8 mouse cellular contexts compared by ENCODE assay signal in the genomic region with DNA sequence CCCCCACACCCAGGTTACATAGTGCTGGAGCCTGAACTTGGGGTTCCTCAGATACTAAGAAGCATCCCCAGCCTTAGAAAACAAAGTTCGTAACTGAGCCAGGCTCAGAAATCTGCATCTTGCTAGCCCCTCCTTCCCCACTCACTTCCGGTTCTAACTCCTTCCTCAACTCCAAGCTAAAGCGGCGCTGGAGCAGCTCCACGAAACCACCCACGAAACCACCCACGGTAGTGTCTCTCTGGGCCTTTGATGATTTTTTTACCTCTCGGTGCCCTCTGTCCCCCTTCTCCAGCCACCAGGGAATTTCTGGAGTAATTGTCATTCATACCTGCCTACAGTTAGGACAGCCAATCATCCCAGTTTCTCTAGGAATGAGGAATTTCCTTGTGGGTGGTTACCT. TPM values are rescaled to one million over a fixed set of nuclear protein-coding genes. Genes with fewer than 3 reads are reported as not detected.
DNase-seq lines count a peak whose midpoint lies in the region; ATAC-seq and TF ChIP-seq lines count a peak whose summit lies in the region.

A gene (plus strand): TSS at position 253 of the 400 bp plus-strand sequence.

- peaks cover 9% of the 10 kb centered on the region; the same call in 1 of the 2 replicates for H3K9me3 ChIP-seq in E14TG2a.4 (ENCODE audit: low read length)
- peaks cover 3% of the 10 kb centered on the region; the same call in 1 of the 2 replicates for H3K9me3 ChIP-seq in forebrain, embryonic 16.5 days (ENCODE audit: control insufficient read depth, low read length)
- H3K9me3 ChIP-seq in hindbrain, embryonic 12.5 days (replicated peaks) = 0 out of 2 replicates have a peak, but pooled peaks cover 3% of the 10 kb centered on the region
- H3K9me3 ChIP-seq in liver, embryonic 15.5 days (replicated peaks) = no peaks in the 10 kb centered on the region

- ATAC-seq in forebrain, embryonic 16.5 days = no peak
- no peak for ATAC-seq in hindbrain, embryonic 12.5 days (ENCODE audit: low FRiP score)
- no peak for ATAC-seq in liver, embryonic 15.5 days (ENCODE audit: insufficient read depth)

- peaks cover 18% of the 10 kb centered on the region for H3K27me3 ChIP-seq in E14TG2a.4 (ENCODE audit: insufficient read depth, low read length)
- no peaks in the 10 kb centered on the region for H3K27me3 ChIP-seq in forebrain, embryonic 16.5 days (replicated peaks; ENCODE audit: control insufficient read depth, insufficient read depth, low read length)
- H3K27me3 ChIP-seq in hindbrain, embryonic 12.5 days = no peaks in the 10 kb centered on the region
- no peaks in the 10 kb centered on the region for H3K27me3 ChIP-seq in liver, embryonic 15.5 days

- WGBS in forebrain, embryonic 16.5 days = 94% methylated on average over 8 of the region's 8 CpGs
- 84% methylated on average over 8 of the region's 8 CpGs for WGBS in hindbrain, embryonic 12.5 days
- 74% methylated on average over 8 of the region's 8 CpGs for WGBS in liver, embryonic 15.5 days (ENCODE audit: insufficient replicate concordance)

- no peak for TF ChIP-seq CTCF in E14TG2a.4 (conservative IDR thresholded peaks at IDR 0.05; ENCODE audit: low read length)

- peak; percentile 77 for DNase-seq in R1 (ENCODE audit: low read depth, low spot score)
- DNase-seq in embryo, embryonic 11 days = no peak
- DNase-seq in lung, postnatal 4 days = no peak
- no peak for DNase-seq in cerebellum, postnatal 25 days

- H3K27ac ChIP-seq in forebrain, embryonic 16.5 days (ENCODE audit: low read length) = no peak within 1 kb of the TSS
- no peak within 1 kb of the TSS for H3K27ac ChIP-seq in hindbrain, embryonic 12.5 days
- no peak within 1 kb of the TSS for H3K27ac ChIP-seq in liver, embryonic 15.5 days (replicated peaks)

- H3K36me3 ChIP-seq in E14TG2a.4 (ENCODE audit: insufficient read depth, low read length) = no peaks in the 10 kb centered on the region
- no peaks in the 10 kb centered on the region for H3K36me3 ChIP-seq in forebrain, embryonic 16.5 days (ENCODE audit: control insufficient read depth, insufficient read depth)
- H3K36me3 ChIP-seq in hindbrain, embryonic 12.5 days = no peaks in the 10 kb centered on the region
- no peaks in the 10 kb centered on the region for H3K36me3 ChIP-seq in liver, embryonic 15.5 days (replicated peaks)

- peaks cover 13% of the 10 kb centered on the region for H3K4me1 ChIP-seq in E14TG2a.4 (replicated peaks; ENCODE audit: low read depth, low read length)
- 0 out of 2 replicates have a peak, but pooled peaks cover 2% of the 10 kb centered on the region for H3K4me1 ChIP-seq in forebrain, embryonic 16.5 days (replicated peaks; ENCODE audit: control insufficient read depth, insufficient read depth, low read length)
- peaks cover 8% of the 10 kb centered on the region; the same call in 1 of the 2 replicates for H3K4me1 ChIP-seq in hindbrain, embryonic 12.5 days
- H3K4me1 ChIP-seq in liver, embryonic 15.5 days (replicated peaks) = no peaks in the 10 kb centered on the region

- H3K4me3 ChIP-seq in E14TG2a.4 (replicated peaks; ENCODE audit: low read length) = peak within 1 kb of the TSS; percentile 30; the same call in 1 of the 2 replicates
- H3K4me3 ChIP-seq in forebrain, embryonic 16.5 days (replicated peaks; ENCODE audit: low read length) = no peak within 1 kb of the TSS
- H3K4me3 ChIP-seq in hindbrain, embryonic 12.5 days = no peak within 1 kb of the TSS
- no peak within 1 kb of the TSS for H3K4me3 ChIP-seq in liver, embryonic 15.5 days (replicated peaks)

- no peak within 1 kb of the TSS for H3K9ac ChIP-seq in forebrain, embryonic 16.5 days (replicated peaks; ENCODE audit: low read depth, low read length)
- no peak within 1 kb of the TSS for H3K9ac ChIP-seq in hindbrain, embryonic 12.5 days
- H3K9ac ChIP-seq in liver, embryonic 15.5 days = no peak within 1 kb of the TSS

- H3K4me2 ChIP-seq in forebrain, embryonic 16.5 days (ENCODE audit: low read length) = no peak within 1 kb of the TSS
- H3K4me2 ChIP-seq in hindbrain, embryonic 12.5 days (replicated peaks) = no peak within 1 kb of the TSS
- no peak within 1 kb of the TSS for H3K4me2 ChIP-seq in liver, embryonic 15.5 days

RNA-seq across cellular contexts. Expression of the gene that starts here (rescaled TPM):
- 36.0 and 38.6 TPM in 2 replicates for polyA plus RNA-seq in forebrain, embryonic 16.5 days (2015; fragmentation: Nextera tagmentation; extraction: Ambion mirVana)
- polyA plus RNA-seq in hindbrain, embryonic 12.5 days (2016; fragmentation: Nextera tagmentation; extraction: Ambion mirVana) = 58.1 and 60.0 TPM in 2 replicates
- polyA plus RNA-seq in liver, embryonic 15.5 days (2015; fragmentation: Nextera tagmentation; extraction: Ambion mirVana) = 15.3 and 16.8 TPM in 2 replicates
